Mouse (Mus musculus): ENCODE results near the gene Mrc2. TPM values are rescaled to one million over a fixed set of nuclear protein-coding genes. Genes with fewer than 3 reads are reported as not detected.

Mrc2 gene
- polyA plus RNA-seq, 1 experiment from 2014 or later: 5.3 TPM

- no peak for ATAC-seq
- no peak overlapping the region for H3K4me2 ChIP-seq (replicated peaks)
- no peak overlapping the region for H3K27ac ChIP-seq
- no peak overlapping the region for H3K9ac ChIP-seq (replicated peaks)
- H3K4me3 ChIP-seq (replicated peaks): no peak overlapping the region
- 86% methylated on average over 9 of the region's 9 CpGs for WGBS
- no peaks in the 10 kb centered on the region for H3K27me3 ChIP-seq
- no peaks in the 10 kb centered on the region for H3K9me3 ChIP-seq
- H3K36me3 ChIP-seq: no peaks in the 10 kb centered on the region
- H3K4me1 ChIP-seq (replicated peaks): no peaks in the 10 kb centered on the region
Measured at GRCm38 (mm10) chr11:105371818-105372217, 79.4 kb downstream of the Mrc2 start.

- ATAC-seq: no peak
- no peaks in the 10 kb centered on the region for H3K9me3 ChIP-seq
- 85% methylated on average over 8 of the region's 8 CpGs for WGBS
- no peaks in the 10 kb centered on the region for H3K4me1 ChIP-seq (replicated peaks)
- H3K4me2 ChIP-seq (replicated peaks): no peak overlapping the region
- H3K27ac ChIP-seq: no peak overlapping the region
- H3K4me3 ChIP-seq (replicated peaks): no peak overlapping the region
- no peak overlapping the region for H3K9ac ChIP-seq (replicated peaks)
- no peaks in the 10 kb centered on the region for H3K27me3 ChIP-seq
- no peaks in the 10 kb centered on the region for H3K36me3 ChIP-seq
Measured at GRCm38 (mm10) chr11:105373881-105374280, 81.4 kb downstream of the Mrc2 start.

- no peak for ATAC-seq
- Histone ChIP-seq H3K9me3 (no peaks in the 10 kb centered on the region), H3K9ac (replicated peaks) (no peak overlapping the region), H3K27ac (no peak overlapping the region), H3K4me1 (replicated peaks) (no peaks in the 10 kb centered on the region), H3K4me3 (replicated peaks) (no peak overlapping the region), H3K4me2 (replicated peaks) (no peak overlapping the region), H3K27me3 (no peaks in the 10 kb centered on the region), H3K36me3 (no peaks in the 10 kb centered on the region)
- WGBS: 85% methylated on average over 10 of the region's 10 CpGs
Measured at GRCm38 (mm10) chr11:105374526-105375175, 82.2 kb downstream of the Mrc2 start.

- Histone ChIP-seq H3K9ac (replicated peaks) (no peak overlapping the region), H3K27ac (no peak overlapping the region), H3K36me3 (no peaks in the 10 kb centered on the region), H3K4me1 (replicated peaks) (no peaks in the 10 kb centered on the region), H3K9me3 (no peaks in the 10 kb centered on the region), H3K4me3 (replicated peaks) (no peak overlapping the region), H3K27me3 (no peaks in the 10 kb centered on the region), H3K4me2 (replicated peaks) (no peak overlapping the region)
- no peak for ATAC-seq
- 79% methylated on average over 1 of the region's 1 CpGs for WGBS
Measured at GRCm38 (mm10) chr11:105375821-105376235, 83.4 kb downstream of the Mrc2 start.

GRCm38 (mm10) chr11:105385266-105385665 lies 92.8 kb downstream of the Mrc2 start:
- WGBS: 87% methylated on average over 9 of the region's 9 CpGs
- H3K4me3 ChIP-seq (replicated peaks): no peak overlapping the region
- H3K36me3 ChIP-seq: no peaks in the 10 kb centered on the region
- peaks cover 10% of the 10 kb centered on the region for H3K4me1 ChIP-seq (replicated peaks)
- H3K4me2 ChIP-seq (replicated peaks): no peak overlapping the region
- H3K9me3 ChIP-seq: 0 out of 2 replicates have a peak, but pooled peaks cover 7% of the 10 kb centered on the region
- no peak overlapping the region for H3K9ac ChIP-seq (replicated peaks)
- ATAC-seq: no peak
- no peaks in the 10 kb centered on the region for H3K27me3 ChIP-seq
- H3K27ac ChIP-seq: no peak overlapping the region

- no peak overlapping the region for H3K9ac ChIP-seq (replicated peaks)
- H3K4me1 ChIP-seq (replicated peaks): peaks cover 14% of the 10 kb centered on the region
- no peak overlapping the region for H3K27ac ChIP-seq
- H3K36me3 ChIP-seq: no peaks in the 10 kb centered on the region
- ATAC-seq: no peak
- no peak overlapping the region for H3K4me2 ChIP-seq (replicated peaks)
- H3K27me3 ChIP-seq: no peaks in the 10 kb centered on the region
- no peak overlapping the region for H3K4me3 ChIP-seq (replicated peaks)
- H3K9me3 ChIP-seq: 0 out of 2 replicates have a peak, but pooled peaks cover 4% of the 10 kb centered on the region
- 47% methylated on average over 2 of the region's 2 CpGs for WGBS
Measured at GRCm38 (mm10) chr11:105388636-105389035, 96.2 kb downstream of the Mrc2 start.

- H3K9ac ChIP-seq (replicated peaks): no peak overlapping the region
- 92% methylated on average over 7 of the region's 7 CpGs for WGBS
- no peaks in the 10 kb centered on the region for H3K27me3 ChIP-seq
- no peak overlapping the region for H3K4me2 ChIP-seq (replicated peaks)
- ATAC-seq: no peak
- no peak overlapping the region for H3K4me3 ChIP-seq (replicated peaks)
- H3K36me3 ChIP-seq: no peaks in the 10 kb centered on the region
- H3K27ac ChIP-seq: no peak overlapping the region
- H3K4me1 ChIP-seq (replicated peaks): peaks cover 14% of the 10 kb centered on the region
- H3K9me3 ChIP-seq: 0 out of 2 replicates have a peak, but pooled peaks cover 3% of the 10 kb centered on the region
Measured at GRCm38 (mm10) chr11:105390290-105390689, 97.8 kb downstream of the Mrc2 start.

Other genes with a start within 250 kb of the Mrc2 start
- not detected in 2 replicates for gene Efcab3, start 229.1 kb upstream of the Mrc2 start, polyA plus RNA-seq (2015; fragmentation: Nextera tagmentation; extraction: Ambion mirVana)
- 32.0 and 34.5 TPM in 2 replicates for gene Mettl2, start 166.2 kb upstream of the Mrc2 start, polyA plus RNA-seq (2015; fragmentation: Nextera tagmentation; extraction: Ambion mirVana)
- not detected in 2 replicates for gene Gm10842, start 145.8 kb upstream of the Mrc2 start, polyA plus RNA-seq (2015; fragmentation: Nextera tagmentation; extraction: Ambion mirVana)
- 23.6 and 24.7 TPM in 2 replicates for gene Tlk2, start 113.8 kb upstream of the Mrc2 start, polyA plus RNA-seq (2015; fragmentation: Nextera tagmentation; extraction: Ambion mirVana)
- gene March10, start 164.1 kb downstream of the Mrc2 start, polyA plus RNA-seq (2015; fragmentation: Nextera tagmentation; extraction: Ambion mirVana): 0.26 and 0.99 TPM in 2 replicates

Data from midbrain, embryonic 13.5 days (tissue).